Mouse (Mus musculus) forebrain, embryonic 15.5 days (tissue): ENCODE measurements around the gene Kcnk13. TPM values are rescaled to one million over a fixed set of nuclear protein-coding genes. Genes with fewer than 3 reads are reported as not detected.
A peak's percentile ranks its signal among the peaks of the same experiment; 100 is the strongest.

Experiments used
- ATAC-seq: fragments of 200-750 bp; cut with Nextera tagmentation; replicated peaks from 2 replicates; pipeline ENCODE4 v1.8.0; 2017; ENCODE audit warnings: mild to moderate bottlenecking, moderate TSS enrichment, moderate library complexity
- H3K27ac ChIP-seq: fragments of 300-500 bp; sonication (generic); replicated peaks from 2 replicates; pipeline ENCODE4 v1.5.1; 2015; ENCODE audit warnings: mild to moderate bottlenecking, inconsistent platforms
- H3K27me3 ChIP-seq: fragments of 300-500 bp; sonication (generic); 2 replicates; pipeline ENCODE4 v1.6.1; 2015; ENCODE audit warnings: inconsistent platforms
- H3K36me3 ChIP-seq: fragments of 300-500 bp; sonication (generic); 2 replicates; pipeline ENCODE4 v1.6.1; 2015; ENCODE audit warnings: mild to moderate bottlenecking, inconsistent platforms
- H3K4me1 ChIP-seq: fragments of 300-500 bp; sonication (generic); 2 replicates; pipeline ENCODE4 v1.6.1; 2015; ENCODE audit warnings: inconsistent platforms
- H3K4me2 ChIP-seq: fragments of 300-500 bp; sonication (generic); replicated peaks from 2 replicates; pipeline ENCODE4 v1.6.1; 2015; ENCODE audit warnings: mild to moderate bottlenecking, inconsistent platforms
- H3K4me3 ChIP-seq: fragments of 300-500 bp; sonication (generic); 2 replicates; pipeline ENCODE4 v1.5.1; 2015; ENCODE audit warnings: mild to moderate bottlenecking, inconsistent platforms
- H3K9ac ChIP-seq: fragments of 300-500 bp; sonication (generic); replicated peaks from 2 replicates; pipeline ENCODE4 v1.6.1; 2015; ENCODE audit warnings: mild to moderate bottlenecking, inconsistent platforms
- H3K9me3 ChIP-seq: fragments of 300-500 bp; sonication (generic); 2 replicates; pipeline ENCODE4 v1.6.1; 2016; ENCODE audit warnings: inconsistent platforms
- WGBS: fragments of 180-500 bp; shearing (Covaris S2); methylation state at CpG from one replicate; pipeline ENCODE4 v1.1.7; 2015; ENCODE audit warnings: mixed read lengths; 5-methylcytosine and 5-hydroxymethylcytosine counted together
- polyA plus RNA-seq: library from polyadenylated mRNA; unstranded; fragments of >200 nt; fragmentation: Nextera tagmentation; extraction: Ambion mirVana; gene quantifications from 2 replicates; pipeline ENCODE4 v1.2.1, GENCODE M21; 2015

Kcnk13 gene
- polyA plus RNA-seq, 1 experiment from 2014 or later, result 1.1 TPM

GRCm38 (mm10) chr12:100073201-100073672 lies 108.9 kb downstream of the Kcnk13 start:
- Histone ChIP-seq H3K4me2 (no peak overlapping the region), H3K27me3 (no peaks in the 10 kb centered on the region), H3K27ac (no peak overlapping the region), H3K4me1 (no peaks in the 10 kb centered on the region), H3K4me3 (no peak overlapping the region), H3K9ac (no peak overlapping the region), H3K9me3 (no peaks in the 10 kb centered on the region), H3K36me3 (no peaks in the 10 kb centered on the region)
- WGBS, result 46% methylated on average over 4 of the region's 4 CpGs
- ATAC-seq, result no peak

GRCm38 (mm10) chr12:100075715-100076114 lies 111.4 kb downstream of the Kcnk13 start:
- ATAC-seq, result no peak
- Histone ChIP-seq H3K4me1 (no peaks in the 10 kb centered on the region), H3K9me3 (no peaks in the 10 kb centered on the region), H3K27ac (no peak overlapping the region), H3K4me2 (no peak overlapping the region), H3K4me3 (no peak overlapping the region), H3K9ac (no peak overlapping the region), H3K27me3 (no peaks in the 10 kb centered on the region), H3K36me3 (no peaks in the 10 kb centered on the region)
- WGBS, result 17% methylated on average over 4 of the region's 4 CpGs

GRCm38 (mm10) chr12:100079636-100080286 lies 115.5 kb downstream of the Kcnk13 start:
- ATAC-seq, result no peak
- Histone ChIP-seq H3K27me3 (no peaks in the 10 kb centered on the region), H3K9me3 (no peaks in the 10 kb centered on the region), H3K27ac (no peak overlapping the region), H3K4me1 (no peaks in the 10 kb centered on the region), H3K4me3 (no peak overlapping the region), H3K9ac (no peak overlapping the region), H3K4me2 (no peak overlapping the region), H3K36me3 (no peaks in the 10 kb centered on the region)
- 85% methylated on average over 8 of the region's 8 CpGs for WGBS

- Histone ChIP-seq H3K9ac (no peak overlapping the region), H3K9me3 (no peaks in the 10 kb centered on the region), H3K4me1 (no peaks in the 10 kb centered on the region), H3K4me2 (no peak overlapping the region), H3K27ac (no peak overlapping the region), H3K27me3 (no peaks in the 10 kb centered on the region), H3K4me3 (no peak overlapping the region), H3K36me3 (no peaks in the 10 kb centered on the region)
- 84% methylated on average over 3 of the region's 3 CpGs for WGBS
- ATAC-seq, result no peak
Measured at GRCm38 (mm10) chr12:100088026-100088425, 123.7 kb downstream of the Kcnk13 start.

GRCm38 (mm10) chr12:100089265-100089664 lies 125.0 kb downstream of the Kcnk13 start:
- H3K9me3 ChIP-seq, result no peaks in the 10 kb centered on the region
- H3K27me3 ChIP-seq, result no peaks in the 10 kb centered on the region
- H3K4me1 ChIP-seq, result no peaks in the 10 kb centered on the region
- H3K4me2 ChIP-seq, result no peak overlapping the region
- no peak overlapping the region for H3K27ac ChIP-seq
- no peak overlapping the region for H3K4me3 ChIP-seq
- no peak overlapping the region for H3K9ac ChIP-seq
- 82% methylated on average over 5 of the region's 5 CpGs for WGBS
- H3K36me3 ChIP-seq, result no peaks in the 10 kb centered on the region
- ATAC-seq, result no peak

- Histone ChIP-seq H3K4me3 (no peak overlapping the region), H3K4me1 (no peaks in the 10 kb centered on the region), H3K9me3 (no peaks in the 10 kb centered on the region), H3K36me3 (no peaks in the 10 kb centered on the region), H3K4me2 (no peak overlapping the region), H3K9ac (no peak overlapping the region), H3K27ac (no peak overlapping the region), H3K27me3 (no peaks in the 10 kb centered on the region)
- 92% methylated on average over 4 of the region's 4 CpGs for WGBS
- ATAC-seq, result no peak
Measured at GRCm38 (mm10) chr12:100090750-100091149, 126.5 kb downstream of the Kcnk13 start.

- Histone ChIP-seq H3K27me3 (no peaks in the 10 kb centered on the region), H3K4me3 (no peak overlapping the region), H3K9ac (no peak overlapping the region), H3K4me1 (no peaks in the 10 kb centered on the region), H3K27ac (no peak overlapping the region), H3K4me2 (no peak overlapping the region), H3K36me3 (no peaks in the 10 kb centered on the region), H3K9me3 (no peaks in the 10 kb centered on the region)
- ATAC-seq, result no peak
- WGBS, result 89% methylated on average over 11 of the region's 11 CpGs
Measured at GRCm38 (mm10) chr12:100093046-100093445, 128.7 kb downstream of the Kcnk13 start.

GRCm38 (mm10) chr12:100099971-100100706 lies 135.8 kb downstream of the Kcnk13 start:
- H3K4me2 ChIP-seq, result no peak overlapping the region
- H3K27ac ChIP-seq, result no peak overlapping the region
- H3K4me1 ChIP-seq, result no peaks in the 10 kb centered on the region
- no peak overlapping the region for H3K4me3 ChIP-seq
- 65% methylated on average over 3 of the region's 3 CpGs for WGBS
- no peaks in the 10 kb centered on the region for H3K9me3 ChIP-seq
- H3K9ac ChIP-seq, result no peak overlapping the region
- H3K27me3 ChIP-seq, result no peaks in the 10 kb centered on the region
- peak; percentile 60; the same call in 1 of the 2 replicates for ATAC-seq
- H3K36me3 ChIP-seq, result no peaks in the 10 kb centered on the region

- Histone ChIP-seq H3K9ac (no peak overlapping the region), H3K27ac (no peak overlapping the region), H3K4me1 (no peaks in the 10 kb centered on the region), H3K36me3 (no peaks in the 10 kb centered on the region), H3K4me2 (no peak overlapping the region), H3K9me3 (no peaks in the 10 kb centered on the region), H3K27me3 (no peaks in the 10 kb centered on the region), H3K4me3 (no peak overlapping the region)
- 62% methylated on average over 3 of the region's 3 CpGs for WGBS
- no peak for ATAC-seq
Measured at GRCm38 (mm10) chr12:100100707-100101030, 136.4 kb downstream of the Kcnk13 start.

- H3K27me3 ChIP-seq, result no peaks in the 10 kb centered on the region
- H3K36me3 ChIP-seq, result no peaks in the 10 kb centered on the region
- H3K27ac ChIP-seq, result no peak overlapping the region
- no peak overlapping the region for H3K9ac ChIP-seq
- ATAC-seq, result no peak
- no peaks in the 10 kb centered on the region for H3K9me3 ChIP-seq
- WGBS, result 73% methylated on average over 3 of the region's 3 CpGs
- H3K4me3 ChIP-seq, result no peak overlapping the region
- 0 out of 2 replicates have a peak, but pooled peaks cover 2% of the 10 kb centered on the region for H3K4me1 ChIP-seq
- H3K4me2 ChIP-seq, result no peak overlapping the region
Measured at GRCm38 (mm10) chr12:100101651-100102050, 137.4 kb downstream of the Kcnk13 start.

- Histone ChIP-seq H3K9me3 (no peaks in the 10 kb centered on the region), H3K4me2 (no peak overlapping the region), H3K27me3 (no peaks in the 10 kb centered on the region), H3K36me3 (no peaks in the 10 kb centered on the region), H3K4me3 (no peak overlapping the region), H3K9ac (no peak overlapping the region), H3K4me1 (peaks cover 6% of the 10 kb centered on the region; the same call in 1 of the 2 replicates), H3K27ac (no peak overlapping the region)
- 94% methylated on average over 5 of the region's 5 CpGs for WGBS
- no peak for ATAC-seq
Measured at GRCm38 (mm10) chr12:100104530-100104929, 140.2 kb downstream of the Kcnk13 start.

GRCm38 (mm10) chr12:100106275-100106895 lies 142.1 kb downstream of the Kcnk13 start:
- Histone ChIP-seq H3K27me3 (no peaks in the 10 kb centered on the region), H3K4me3 (no peak overlapping the region), H3K9me3 (no peaks in the 10 kb centered on the region), H3K9ac (no peak overlapping the region), H3K4me1 (peaks cover 18% of the 10 kb centered on the region), H3K4me2 (no peak overlapping the region), H3K27ac (no peak overlapping the region), H3K36me3 (no peaks in the 10 kb centered on the region)
- 14% methylated on average over 18 of the region's 20 CpGs for WGBS
- ATAC-seq, result 0 out of 2 replicates have a peak, but pooled peaks have one; percentile 5
